8 mouse cellular contexts compared by ENCODE assay signal in the genomic region with DNA sequence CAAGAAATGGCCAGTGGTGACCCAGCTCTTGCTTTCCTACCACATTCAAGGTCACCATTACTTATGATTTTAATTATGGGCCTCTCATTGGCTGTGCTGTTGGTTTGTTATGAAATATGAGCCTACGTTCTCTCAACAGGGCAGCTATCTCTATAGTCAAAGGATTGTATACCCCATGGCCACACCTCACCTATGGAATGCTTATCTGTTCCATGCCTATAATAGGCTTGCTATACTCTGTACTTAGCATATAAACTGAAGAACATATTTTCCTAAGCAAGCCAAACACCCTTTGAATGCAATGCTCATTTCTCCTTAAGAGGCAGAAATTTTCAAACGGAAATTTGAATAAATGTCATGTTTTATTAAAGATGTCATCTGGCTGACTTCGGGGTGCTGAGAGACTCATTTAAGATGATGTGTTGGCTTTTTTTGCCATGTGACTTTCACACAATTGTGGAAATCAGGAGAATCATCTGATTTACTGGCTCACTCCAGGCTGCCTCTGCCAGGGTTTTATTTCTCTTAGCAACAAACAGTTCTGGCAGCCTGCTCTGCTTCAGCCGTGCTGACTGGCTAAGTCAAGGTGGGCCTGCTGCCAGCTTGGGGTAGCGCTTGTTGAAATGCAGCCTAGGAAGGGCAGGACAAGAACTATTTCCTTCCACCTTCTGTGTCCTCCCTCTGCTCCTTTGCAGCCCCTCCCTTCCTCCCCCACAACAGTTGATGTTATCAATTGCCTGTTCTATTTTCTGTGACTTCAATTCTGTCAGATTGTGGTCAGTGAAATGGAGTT.
A peak's percentile ranks its signal among the peaks of the same experiment; 100 is the strongest.
DNase-seq lines count a peak whose midpoint lies in the region; ATAC-seq lines count a peak whose summit lies in the region.

No protein-coding gene starts in this region.

- H3K4me2 ChIP-seq in kidney, embryonic 14.5 days (replicated peaks; ENCODE audit: low read depth, low read length) = no peak overlapping the region
- no peak overlapping the region for H3K4me2 ChIP-seq in lung, embryonic 15.5 days
- H3K4me2 ChIP-seq in stomach, embryonic 15.5 days = no peak overlapping the region

- no peak for ATAC-seq in kidney, embryonic 14.5 days (ENCODE audit: low FRiP score, low TSS enrichment)
- ATAC-seq in lung, embryonic 15.5 days (ENCODE audit: borderline replicate concordance, extremely low read depth, low FRiP score, low TSS enrichment) = peak; percentile 67; the same call in 1 of the 2 replicates
- ATAC-seq in stomach, embryonic 15.5 days (ENCODE audit: insufficient read depth, low FRiP score, low read depth) = no peak

- H3K27ac ChIP-seq in kidney, embryonic 14.5 days (ENCODE audit: low read depth, low read length) = no peak overlapping the region
- H3K27ac ChIP-seq in brown adipose tissue, adult 24 weeks (replicated peaks; ENCODE audit: low read depth, low read length) = 0 out of 2 replicates have a peak overlapping the region, but pooled peaks have one; percentile 1
- no peak overlapping the region for H3K27ac ChIP-seq in lung, embryonic 15.5 days
- 0 out of 2 replicates have a peak overlapping the region, but pooled peaks have one; percentile 6 for H3K27ac ChIP-seq in stomach, embryonic 15.5 days

- no peaks in the 10 kb centered on the region for H3K9me3 ChIP-seq in kidney, embryonic 14.5 days (ENCODE audit: control insufficient read depth, low read length)
- no peaks in the 10 kb centered on the region for H3K9me3 ChIP-seq in lung, embryonic 15.5 days
- no peaks in the 10 kb centered on the region for H3K9me3 ChIP-seq in stomach, embryonic 15.5 days

- H3K27me3 ChIP-seq in kidney, embryonic 14.5 days (ENCODE audit: control insufficient read depth, insufficient read depth, low read length) = no peaks in the 10 kb centered on the region
- no peaks in the 10 kb centered on the region for H3K27me3 ChIP-seq in lung, embryonic 15.5 days
- no peaks in the 10 kb centered on the region for H3K27me3 ChIP-seq in stomach, embryonic 15.5 days (replicated peaks)

- 58% methylated on average over 5 of the region's 5 CpGs for WGBS in kidney, embryonic 14.5 days
- WGBS in lung, embryonic 15.5 days = 44% methylated on average over 5 of the region's 5 CpGs
- WGBS in stomach, embryonic 15.5 days = 39% methylated on average over 5 of the region's 5 CpGs

- no peak overlapping the region for H3K4me3 ChIP-seq in kidney, embryonic 14.5 days (ENCODE audit: low read length)
- H3K4me3 ChIP-seq in brown adipose tissue, adult 24 weeks (ENCODE audit: insufficient read depth, low read depth, low read length) = no peak overlapping the region
- no peak overlapping the region for H3K4me3 ChIP-seq in lung, embryonic 15.5 days
- H3K4me3 ChIP-seq in stomach, embryonic 15.5 days (replicated peaks) = no peak overlapping the region

- H3K36me3 ChIP-seq in kidney, embryonic 14.5 days (ENCODE audit: control insufficient read depth, insufficient read depth, low read length) = no peaks in the 10 kb centered on the region
- H3K36me3 ChIP-seq in lung, embryonic 15.5 days = no peaks in the 10 kb centered on the region
- H3K36me3 ChIP-seq in stomach, embryonic 15.5 days = no peaks in the 10 kb centered on the region

- DNase-seq in kidney, adult 11 months = peak; percentile 82
- DNase-seq in gastrocnemius, adult 8-10 months (ENCODE audit: low spot score in 2 of 2) = peak; percentile 35 to 71
- peak; percentile 83 for DNase-seq in kidney, postnatal 14 days
- no peak for DNase-seq in retina, embryonic 14.5 days (ENCODE audit: low spot score)

- H3K9ac ChIP-seq in kidney, embryonic 14.5 days (ENCODE audit: low read depth, low read length) = no peak overlapping the region
- H3K9ac ChIP-seq in lung, embryonic 15.5 days = no peak overlapping the region
- H3K9ac ChIP-seq in stomach, embryonic 15.5 days = no peak overlapping the region

- no peaks in the 10 kb centered on the region for H3K4me1 ChIP-seq in kidney, embryonic 14.5 days (ENCODE audit: control insufficient read depth, insufficient read depth, low read length)
- H3K4me1 ChIP-seq in brown adipose tissue, adult 24 weeks (ENCODE audit: control insufficient read depth, insufficient read depth, insufficient read length, low read length) = 0 out of 2 replicates have a peak, but pooled peaks cover 3% of the 10 kb centered on the region
- H3K4me1 ChIP-seq in lung, embryonic 15.5 days = peaks cover 9% of the 10 kb centered on the region; the same call in 1 of the 2 replicates
- no peaks in the 10 kb centered on the region for H3K4me1 ChIP-seq in stomach, embryonic 15.5 days

Comparison
In these comparisons a context has a peak if more than half of its experiments do, and no peak if none do; other contexts are left out.
1. H3K27ac ChIP-seq: peak in brown adipose tissue, adult 24 weeks (single experiment) and stomach, embryonic 15.5 days (single experiment); none in kidney, embryonic 14.5 days (single experiment) and lung, embryonic 15.5 days (single experiment).